8 mouse cellular contexts compared by ENCODE assay signal in genomic region chr1:61639114-61640093, GRCm38 (mm10). TPM values are rescaled to one million over a fixed set of nuclear protein-coding genes. Genes with fewer than 3 reads are reported as not detected.
DNase-seq lines count a peak whose midpoint lies in the region; ATAC-seq lines count a peak whose summit lies in the region.

No protein-coding gene starts in this region.

- H3K9ac ChIP-seq in intestine, embryonic 15.5 days: peak overlapping the region; percentile 92
- peak overlapping the region; percentile 47 for H3K9ac ChIP-seq in liver, embryonic 15.5 days
- H3K9ac ChIP-seq in neural tube, embryonic 14.5 days (replicated peaks; ENCODE audit: low read depth, low read length): peak overlapping the region; percentile 69

- DNase-seq in left cerebral cortex, postnatal 4 days: peak; percentile 22
- DNase-seq in left cerebral cortex, adult 11 months (ENCODE audit: low spot score): no peak
- DNase-seq in adrenal gland, postnatal 36 days: peak; percentile 8 to 46
- DNase-seq in left cerebral cortex, postnatal 10 days (ENCODE audit: extremely low spot score in 1 of 2, low spot score in 2 of 2): no peak

- intact Hi-C loops in left cerebral cortex, postnatal 4 days (cut with DNase I): no loop called here
- intact Hi-C loops in left cerebral cortex, postnatal 10 days (cut with DNase I): no loop called here

- WGBS in intestine, embryonic 15.5 days: 3% methylated on average over 40 of the region's 40 CpGs
- WGBS in liver, embryonic 15.5 days (ENCODE audit: insufficient replicate concordance): 5% methylated on average over 35 of the region's 40 CpGs
- WGBS in neural tube, embryonic 14.5 days: 4% methylated on average over 40 of the region's 40 CpGs

- H3K4me3 ChIP-seq in intestine, embryonic 15.5 days (replicated peaks): peak overlapping the region; percentile 96
- peak overlapping the region; percentile 65 for H3K4me3 ChIP-seq in liver, embryonic 15.5 days (replicated peaks)
- peak overlapping the region; percentile 84 for H3K4me3 ChIP-seq in neural tube, embryonic 14.5 days (ENCODE audit: low read depth, low read length)

- no peaks in the 10 kb centered on the region for H3K27me3 ChIP-seq in intestine, embryonic 15.5 days (replicated peaks)
- peaks cover 20% of the 10 kb centered on the region; the same call in 1 of the 2 replicates for H3K27me3 ChIP-seq in liver, embryonic 15.5 days
- H3K27me3 ChIP-seq in neural tube, embryonic 14.5 days (ENCODE audit: control insufficient read depth, insufficient read depth, low read length): no peaks in the 10 kb centered on the region

- H3K9me3 ChIP-seq in intestine, embryonic 15.5 days: no peaks in the 10 kb centered on the region
- H3K9me3 ChIP-seq in liver, embryonic 15.5 days (replicated peaks): no peaks in the 10 kb centered on the region
- no peaks in the 10 kb centered on the region for H3K9me3 ChIP-seq in neural tube, embryonic 14.5 days (ENCODE audit: control insufficient read depth, low read length)

- peak overlapping the region; percentile 81 for H3K4me2 ChIP-seq in intestine, embryonic 15.5 days (replicated peaks)
- peak overlapping the region; percentile 72 for H3K4me2 ChIP-seq in liver, embryonic 15.5 days
- peak overlapping the region; percentile 96 for H3K4me2 ChIP-seq in neural tube, embryonic 14.5 days (ENCODE audit: low read depth, low read length)

- H3K36me3 ChIP-seq in intestine, embryonic 15.5 days: no peaks in the 10 kb centered on the region
- H3K36me3 ChIP-seq in liver, embryonic 15.5 days (replicated peaks): no peaks in the 10 kb centered on the region
- H3K36me3 ChIP-seq in neural tube, embryonic 14.5 days (ENCODE audit: control insufficient read depth, insufficient read depth, low read length): no peaks in the 10 kb centered on the region

- peak overlapping the region; percentile 89 for H3K27ac ChIP-seq in intestine, embryonic 15.5 days
- H3K27ac ChIP-seq in liver, embryonic 15.5 days (replicated peaks): no peak overlapping the region
- 0 out of 2 replicates have a peak overlapping the region, but pooled peaks have one; percentile 10 for H3K27ac ChIP-seq in neural tube, embryonic 14.5 days (ENCODE audit: low read depth, low read length)

- ATAC-seq in granulocyte monocyte progenitor cell, adult 5-6 weeks (replicated peaks; ENCODE audit: poor library complexity, severe bottlenecking): peak; percentile 34
- peak; percentile 71 for ATAC-seq in intestine, embryonic 15.5 days
- ATAC-seq in liver, embryonic 15.5 days (ENCODE audit: insufficient read depth): peak; percentile 34; the same call in 1 of the 2 replicates
- ATAC-seq in neural tube, embryonic 14.5 days (ENCODE audit: low read depth): peak; percentile 72

- H3K4me1 ChIP-seq in intestine, embryonic 15.5 days (replicated peaks): peaks cover 7% of the 10 kb centered on the region; the same call in 1 of the 2 replicates
- no peaks in the 10 kb centered on the region for H3K4me1 ChIP-seq in liver, embryonic 15.5 days (replicated peaks)
- no peaks in the 10 kb centered on the region for H3K4me1 ChIP-seq in neural tube, embryonic 14.5 days (ENCODE audit: control insufficient read depth, insufficient read depth, low read length)

RNA-seq across cellular contexts. Expression of gene Pard3b, which starts 0.8 kb away (rescaled TPM):
- 1 to 10 TPM; 6.3 to 7.1 TPM for total RNA-seq in left cerebral cortex, postnatal 4 days (2021)
- total RNA-seq in adrenal gland, postnatal 36 days (2021): 10 to 100 TPM; 14.8 to 17.4 TPM
- 4.4 and 5.7 TPM in 2 replicates for total RNA-seq in granulocyte monocyte progenitor cell, adult 5-6 weeks (2014; fragmentation: Nextera tagmentation)
- 2.0 and 2.5 TPM in 2 replicates for total RNA-seq in granulocyte monocyte progenitor cell, adult 5-6 weeks (2017)
- 27.7 and 29.5 TPM in 2 replicates for polyA plus RNA-seq in intestine, embryonic 15.5 days (2015; fragmentation: Nextera tagmentation; extraction: Ambion mirVana)
- polyA plus RNA-seq in liver, embryonic 15.5 days (2015; fragmentation: Nextera tagmentation; extraction: Ambion mirVana): 1.6 and 2.4 TPM in 2 replicates
- polyA plus RNA-seq in neural tube, embryonic 14.5 days (2014; fragmentation: Nextera tagmentation; extraction: Ambion mirVana): 9.9 and 11.9 TPM in 2 replicates
- 1 to 10 TPM; 4.6 TPM for total RNA-seq in left cerebral cortex, postnatal 10 days (2021)

Comparison
In these comparisons a context has a peak if more than half of its experiments do, and no peak if none do; other contexts are left out.
1. DNase-seq: peak in left cerebral cortex, postnatal 4 days (single experiment) and adrenal gland, postnatal 36 days (2 of 2); none in left cerebral cortex, adult 11 months (single experiment) and left cerebral cortex, postnatal 10 days (0 of 2).
2. Peak in every context shown above with its lines, with median percentiles within 50 percentile points of each other: ATAC-seq, H3K4me2 ChIP-seq, H3K4me3 ChIP-seq and H3K9ac ChIP-seq.